Mouse (Mus musculus) heart, embryonic 11.5 days (tissue): ENCODE data around the gene Zfp775. TPM values are rescaled to one million over a fixed set of nuclear protein-coding genes. Genes with fewer than 3 reads are reported as not detected.
A peak's percentile ranks its signal among the peaks of the same experiment; 100 is the strongest.
"Not testable (repeated sequence)": the region's sequence is repeated elsewhere in the genome, so short reads cannot be mapped to it uniquely, and the experiment has no call there.

Source experiments
- ATAC-seq: fragments of 200-750 bp; cut with Nextera tagmentation; replicated peaks from 2 replicates; pipeline ENCODE4 v1.8.0; 2017; ENCODE audit warnings: moderate library complexity; ENCODE audit not compliant: insufficient number of reproducible peaks, low FRiP score, low TSS enrichment
- H3K27ac ChIP-seq: fragments of 300-500 bp; sonication (generic); 2 replicates; pipeline ENCODE4 v1.5.1; 2014; ENCODE audit warnings: mild to moderate bottlenecking, low read depth, low read length
- H3K27me3 ChIP-seq: fragments of 300-500 bp; sonication (generic); 2 replicates; pipeline ENCODE4 v1.6.1; 2014; ENCODE audit warnings: mild to moderate bottlenecking, low read length, mixed read lengths; ENCODE audit not compliant: control insufficient read depth, insufficient read depth
- H3K36me3 ChIP-seq: fragments of 300-500 bp; sonication (generic); 2 replicates; pipeline ENCODE4 v1.6.1; 2014; ENCODE audit warnings: mild to moderate bottlenecking, low read length, moderate library complexity, mixed read lengths; ENCODE audit not compliant: control insufficient read depth, insufficient read depth
- H3K4me1 ChIP-seq: fragments of 300-500 bp; sonication (generic); 2 replicates; pipeline ENCODE4 v1.6.1; 2014; ENCODE audit warnings: low read length; ENCODE audit not compliant: control insufficient read depth, insufficient read depth
- H3K4me2 ChIP-seq: fragments of 300-500 bp; sonication (generic); 2 replicates; pipeline ENCODE4 v1.6.1; 2014; ENCODE audit warnings: mild to moderate bottlenecking, moderate library complexity
- H3K4me3 ChIP-seq: fragments of 300-500 bp; sonication (generic); 2 replicates; pipeline ENCODE4 v1.5.1; 2014; ENCODE audit warnings: low read depth, low read length
- H3K9ac ChIP-seq: fragments of 300-500 bp; sonication (generic); 2 replicates; pipeline ENCODE4 v1.6.1; 2014; ENCODE audit warnings: mild to moderate bottlenecking, low read depth, low read length, moderate library complexity
- H3K9me3 ChIP-seq: fragments of 300-500 bp; sonication (generic); replicated peaks from 2 replicates; pipeline ENCODE4 v1.6.1; 2016; ENCODE audit warnings: low read length; ENCODE audit not compliant: control insufficient read depth
- WGBS: fragments of 180-500 bp; shearing (Covaris S2); extraction: QIAGEN DNeasy Blood & Tissue Kit; methylation state at CpG from one replicate; pipeline ENCODE4 v1.1.7; 2014; ENCODE audit not compliant: insufficient replicate concordance; 5-methylcytosine and 5-hydroxymethylcytosine counted together
- polyA plus RNA-seq: library from polyadenylated mRNA; unstranded; fragments of >200 nt; fragmentation: Nextera tagmentation; extraction: Ambion mirVana; gene quantifications from 2 replicates; pipeline ENCODE4 v1.2.1, GENCODE M21; 2014

Gene Zfp775
- polyA plus RNA-seq, 1 experiment from 2014 or later = 5.8 TPM

DNA sequence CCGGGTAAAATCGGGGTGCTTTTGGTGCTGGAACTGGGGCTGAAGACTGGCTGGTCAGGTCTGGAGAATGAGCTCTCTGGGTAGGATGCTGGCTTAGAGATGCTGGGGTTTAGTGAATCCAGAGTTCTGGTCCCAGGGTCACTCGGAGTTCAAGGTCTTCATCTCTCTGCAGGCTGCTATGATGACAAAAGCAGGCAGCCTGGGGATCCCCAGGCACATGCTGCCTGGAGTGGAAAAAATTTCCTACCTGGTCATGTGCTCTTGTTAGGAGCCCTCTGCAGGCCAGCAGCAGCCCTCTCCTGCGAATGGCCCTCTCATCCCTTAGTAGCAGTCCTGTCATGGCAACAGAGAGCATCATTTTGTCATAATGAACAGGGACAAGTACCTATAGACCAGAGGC, 11.6 kb downstream of the Zfp775 start:
- Histone ChIP-seq H3K36me3 (no peaks in the 10 kb centered on the region), H3K4me1 (peaks cover 8% of the 10 kb centered on the region; the same call in 1 of the 2 replicates), H3K4me2 (no peak overlapping the region), H3K9ac (no peak overlapping the region), H3K9me3 (no peaks in the 10 kb centered on the region), H3K4me3 (no peak overlapping the region), H3K27me3 (no peaks in the 10 kb centered on the region), H3K27ac (no peak overlapping the region)
- WGBS = 75% methylated on average over 4 of the region's 4 CpGs
- no peak for ATAC-seq

DNA sequence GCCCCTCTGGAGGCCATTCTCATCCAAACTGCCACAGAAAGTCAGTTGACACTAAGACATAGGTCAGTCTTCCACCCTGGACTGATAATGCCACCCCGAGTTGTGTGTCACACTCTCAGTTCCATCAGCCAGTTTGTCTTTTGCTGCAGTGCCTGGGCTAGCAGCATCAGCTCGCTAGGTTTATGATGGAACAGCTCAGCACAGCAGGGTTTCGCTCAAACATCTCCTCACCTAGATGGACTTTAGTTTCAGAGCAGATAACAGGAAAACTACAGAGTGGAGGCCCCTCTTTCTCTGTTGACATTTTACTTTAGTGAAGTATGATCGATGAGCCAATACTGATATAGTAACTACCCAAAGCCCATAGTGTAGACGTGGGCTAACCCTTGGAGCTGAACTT, 12.9 kb downstream of the Zfp775 start:
- Histone ChIP-seq H3K36me3 (peaks cover 6% of the 10 kb centered on the region; the same call in 1 of the 2 replicates), H3K4me1 (no peaks in the 10 kb centered on the region), H3K9me3 (no peaks in the 10 kb centered on the region), H3K9ac (no peak overlapping the region), H3K27ac (no peak overlapping the region), H3K4me2 (no peak overlapping the region), H3K27me3 (no peaks in the 10 kb centered on the region), H3K4me3 (no peak overlapping the region)
- 89% methylated on average over 5 of the region's 5 CpGs for WGBS
- ATAC-seq = no peak

DNA sequence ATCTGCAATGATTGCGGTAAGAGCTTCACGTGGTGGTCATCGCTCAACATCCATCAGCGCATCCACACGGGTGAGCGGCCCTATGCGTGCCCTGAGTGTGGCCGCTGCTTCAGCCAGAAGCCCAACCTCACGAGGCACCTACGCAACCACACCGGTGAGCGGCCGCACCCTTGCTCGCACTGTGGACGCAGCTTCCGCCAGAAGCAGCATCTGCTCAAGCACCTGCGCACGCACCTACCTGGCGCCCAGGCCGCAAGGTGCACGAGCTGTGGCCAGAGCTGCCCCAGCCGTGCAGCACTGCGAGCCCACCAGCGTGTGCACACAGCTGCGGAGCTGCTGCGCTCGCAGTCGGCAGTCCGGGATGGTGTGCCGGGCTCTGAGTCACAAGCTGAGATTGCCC, 18.2 kb downstream of the Zfp775 start:
- Histone ChIP-seq H3K27ac (no peak overlapping the region), H3K4me2 (no peak overlapping the region), H3K9me3 (no peaks in the 10 kb centered on the region), H3K9ac (no peak overlapping the region), H3K4me3 (no peak overlapping the region), H3K4me1 (no peaks in the 10 kb centered on the region), H3K27me3 (no peaks in the 10 kb centered on the region; the same call in 1 of the 2 replicates), H3K36me3 (peaks cover 16% of the 10 kb centered on the region)
- 85% methylated on average over 30 of the region's 30 CpGs for WGBS
- no peak for ATAC-seq

DNA sequence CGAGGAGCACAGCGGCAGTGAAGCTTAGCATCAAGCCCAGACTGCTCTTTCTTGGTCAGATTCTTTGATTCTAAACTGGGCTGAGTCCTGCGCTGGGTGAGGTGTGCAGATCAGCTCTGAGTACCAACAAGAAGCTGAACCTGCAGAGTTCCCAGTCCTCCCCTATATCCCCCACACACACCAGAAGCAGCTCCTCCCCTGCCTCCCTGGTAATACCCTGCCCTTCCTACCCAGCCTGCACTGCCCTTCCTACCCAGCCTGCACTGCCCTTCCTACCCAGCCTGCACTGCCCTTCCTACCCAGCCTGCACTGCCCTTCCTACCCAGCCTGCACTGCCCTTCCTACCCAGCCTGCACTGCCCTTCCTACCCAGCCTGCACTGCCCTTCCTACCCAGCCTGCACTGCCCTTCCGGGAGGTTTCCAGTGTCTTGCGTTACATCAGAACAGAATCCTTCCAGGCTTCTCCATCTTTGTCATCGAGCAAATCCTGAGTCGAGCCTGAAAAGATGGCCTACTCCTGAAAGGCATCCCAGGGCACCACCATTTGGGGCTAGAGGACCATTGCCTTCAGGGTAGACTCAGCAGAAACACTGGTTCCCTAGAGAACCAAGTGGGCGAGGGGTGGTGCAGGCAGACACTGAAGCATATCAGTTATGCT, 20.5 kb downstream of the Zfp775 start:
- not testable (repeated sequence) for H3K27ac ChIP-seq, H3K9ac ChIP-seq, H3K4me3 ChIP-seq, H3K9me3 ChIP-seq, H3K4me1 ChIP-seq, ATAC-seq, H3K4me2 ChIP-seq
- 83% methylated on average over 8 of the region's 8 CpGs for WGBS
- peaks cover 16% of the 10 kb centered on the region for H3K36me3 ChIP-seq
- peaks cover 14% of the 10 kb centered on the region for H3K27me3 ChIP-seq

DNA sequence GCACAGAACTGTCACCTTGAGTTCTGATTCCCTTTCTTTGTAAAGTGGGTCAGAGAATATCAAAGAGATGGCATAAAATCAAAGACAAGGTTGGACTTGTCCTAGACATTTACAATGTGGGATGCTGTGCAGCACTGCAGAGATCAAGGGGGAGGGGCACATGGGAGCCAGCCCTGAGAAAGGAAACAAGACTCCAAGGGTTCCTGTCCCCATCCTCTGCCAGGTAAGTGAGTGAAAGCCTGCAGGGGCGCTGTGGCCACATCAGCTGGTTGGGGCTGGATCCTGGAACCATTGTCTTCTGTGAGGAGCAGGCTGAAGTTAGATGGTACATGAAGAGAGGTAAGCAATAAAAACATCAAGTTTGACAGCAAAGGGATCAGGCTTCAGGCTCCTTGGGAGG, 21.6 kb downstream of the Zfp775 start:
- Histone ChIP-seq H3K9me3 (no peaks in the 10 kb centered on the region), H3K4me1 (peaks cover 11% of the 10 kb centered on the region), H3K4me3 (no peak overlapping the region), H3K4me2 (no peak overlapping the region), H3K27me3 (peaks cover 25% of the 10 kb centered on the region), H3K9ac (no peak overlapping the region), H3K36me3 (peaks cover 16% of the 10 kb centered on the region), H3K27ac (no peak overlapping the region)
- no peak for ATAC-seq
- 17% methylated on average over 1 of the region's 1 CpGs for WGBS

DNA sequence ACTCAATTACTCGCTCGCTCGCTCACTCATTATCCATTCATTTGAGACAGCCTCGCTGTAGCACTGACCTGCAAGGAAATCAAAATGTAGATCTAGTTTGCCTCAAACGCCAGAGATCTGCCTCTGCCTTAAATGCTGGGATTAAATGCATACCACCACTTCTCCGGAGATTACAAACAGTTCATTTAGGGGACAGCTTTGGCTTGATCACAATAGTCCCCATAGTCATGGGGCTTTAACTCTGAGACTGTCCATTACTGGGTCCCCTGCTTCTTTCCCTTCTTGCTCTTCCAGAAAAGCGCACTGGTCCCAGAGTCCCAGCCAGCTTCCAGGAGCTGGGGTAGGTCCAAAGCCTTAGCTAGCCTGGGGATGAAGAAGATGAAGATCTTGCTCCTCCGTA, 24.6 kb downstream of the Zfp775 start, which contains the start of gene AI854703:
Gene AI854703 (plus strand): TSS at position 301 of the 400 bp plus-strand sequence.
- 41% methylated on average over 8 of the region's 8 CpGs for WGBS
- Histone ChIP-seq H3K4me3 (peak within 1 kb of the TSS; percentile 48), H3K27ac (no peak within 1 kb of the TSS), H3K4me1 (peaks cover 21% of the 10 kb centered on the region), H3K27me3 (peaks cover 32% of the 10 kb centered on the region), H3K9me3 (no peaks in the 10 kb centered on the region), H3K36me3 (no peaks in the 10 kb centered on the region), H3K9ac (peak within 1 kb of the TSS; percentile 69), H3K4me2 (peak within 1 kb of the TSS; percentile 79)
- ATAC-seq = no peak

DNA sequence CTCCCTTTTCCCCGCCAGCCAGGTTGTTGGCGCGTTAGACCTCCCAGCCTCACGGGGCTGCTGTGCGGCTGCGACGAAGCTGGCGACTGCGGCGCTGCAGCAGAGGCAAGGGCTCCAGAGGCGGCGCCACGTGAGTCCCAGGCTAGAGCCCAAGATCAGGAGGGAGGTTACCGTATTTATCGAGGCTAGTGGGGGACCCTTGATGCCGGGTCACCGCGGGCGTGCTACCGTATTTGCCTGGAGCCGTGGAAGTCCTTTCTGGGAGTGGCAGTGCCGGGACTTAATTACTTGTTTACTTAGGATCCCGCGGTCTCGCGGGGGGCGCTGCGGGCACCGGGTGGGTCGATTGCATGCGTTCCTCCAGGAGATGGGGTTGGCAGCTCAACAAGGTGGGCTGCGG, 25.1 kb downstream of the Zfp775 start:
- H3K27me3 ChIP-seq = peaks cover 32% of the 10 kb centered on the region
- no peak for ATAC-seq
- H3K4me1 ChIP-seq = peaks cover 21% of the 10 kb centered on the region
- H3K9me3 ChIP-seq = no peaks in the 10 kb centered on the region
- no peaks in the 10 kb centered on the region for H3K36me3 ChIP-seq
- H3K4me3 ChIP-seq = peak overlapping the region; percentile 48
- H3K27ac ChIP-seq = no peak overlapping the region
- peak overlapping the region; percentile 69 for H3K9ac ChIP-seq
- H3K4me2 ChIP-seq = peak overlapping the region; percentile 79
- under 1% methylated on average over 32 of the region's 32 CpGs for WGBS

DNA sequence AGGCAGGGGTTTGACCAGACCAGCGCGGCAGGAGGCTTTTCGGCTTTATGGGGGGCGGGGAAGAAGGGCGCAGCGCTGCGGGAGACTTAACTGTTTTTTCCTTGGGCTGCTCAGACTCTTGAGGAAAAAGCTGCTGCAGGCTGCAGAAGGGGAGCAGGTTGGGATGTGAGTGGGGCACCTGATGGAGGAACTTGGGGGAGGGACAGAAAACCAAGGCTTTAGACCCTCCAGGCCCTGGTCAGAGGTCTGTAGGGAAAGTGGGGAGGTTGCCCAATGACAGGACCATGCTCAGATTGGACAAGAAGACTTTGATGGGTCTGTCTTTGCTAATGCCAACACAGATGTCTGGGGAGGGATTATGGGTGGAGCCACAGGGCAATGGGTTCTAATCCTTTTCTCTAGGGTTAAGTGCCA, 25.7 kb downstream of the Zfp775 start:
- Histone ChIP-seq H3K27ac (no peak overlapping the region), H3K4me3 (peak overlapping the region; percentile 48), H3K4me1 (peaks cover 21% of the 10 kb centered on the region), H3K36me3 (no peaks in the 10 kb centered on the region), H3K9me3 (no peaks in the 10 kb centered on the region), H3K9ac (peak overlapping the region; percentile 69; the same call in 1 of the 2 replicates), H3K27me3 (peaks cover 32% of the 10 kb centered on the region), H3K4me2 (peak overlapping the region; percentile 79)
- no peak for ATAC-seq
- WGBS = 5% methylated on average over 7 of the region's 7 CpGs

DNA sequence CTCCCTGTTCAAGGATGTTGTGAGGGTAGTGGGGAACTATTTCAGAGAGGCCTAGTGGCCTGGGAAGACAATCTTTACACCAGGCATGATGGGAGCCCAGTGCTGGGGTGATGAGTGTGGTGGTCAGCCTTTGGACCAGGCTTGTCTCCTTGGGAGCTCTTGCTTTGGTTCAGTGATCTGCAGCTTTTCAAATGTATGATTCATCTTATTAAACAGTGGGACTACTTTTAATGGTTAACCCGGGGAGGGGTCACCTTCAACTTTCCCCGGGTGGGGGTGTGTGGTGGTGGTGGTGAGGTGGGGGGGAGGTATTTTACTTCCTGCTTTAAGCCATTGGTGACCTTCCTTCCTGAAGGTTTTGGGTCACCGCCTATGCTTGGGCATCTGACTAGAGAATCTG, 26.5 kb downstream of the Zfp775 start:
- peaks cover 21% of the 10 kb centered on the region for H3K4me1 ChIP-seq
- no peak for ATAC-seq
- H3K9me3 ChIP-seq = no peaks in the 10 kb centered on the region
- peaks cover 32% of the 10 kb centered on the region for H3K27me3 ChIP-seq
- no peak overlapping the region for H3K27ac ChIP-seq
- no peak overlapping the region for H3K4me3 ChIP-seq
- H3K4me2 ChIP-seq = no peak overlapping the region
- WGBS = 56% methylated on average over 3 of the region's 3 CpGs
- no peaks in the 10 kb centered on the region for H3K36me3 ChIP-seq
- no peak overlapping the region for H3K9ac ChIP-seq
